Mouse (Mus musculus) neural tube, embryonic 14.5 days (tissue): Measurements from ENCODE around the gene Zfp184. TPM values are rescaled to one million over a fixed set of nuclear protein-coding genes. Genes with fewer than 3 reads are reported as not detected.

Source experiments
- ATAC-seq: fragments of 200-750 bp; cut with Nextera tagmentation; 2 replicates; pipeline ENCODE4 v1.8.0; 2017; ENCODE audit warnings: low read depth, mild to moderate bottlenecking, moderate TSS enrichment, moderate library complexity
- H3K27ac ChIP-seq: fragments of 300-500 bp; sonication (generic); 2 replicates; pipeline ENCODE4 v1.5.1; 2014; ENCODE audit warnings: low read depth, mild to moderate bottlenecking, control low read depth, low read length, moderate library complexity, mixed read lengths
- H3K27me3 ChIP-seq: fragments of 300-500 bp; sonication (generic); 2 replicates; pipeline ENCODE4 v1.6.1; 2014; ENCODE audit warnings: low read length; ENCODE audit not compliant: control insufficient read depth, insufficient read depth
- H3K36me3 ChIP-seq: fragments of 300-500 bp; sonication (generic); 2 replicates; pipeline ENCODE4 v1.6.1; 2014; ENCODE audit warnings: low read length, mixed read lengths; ENCODE audit not compliant: control insufficient read depth, insufficient read depth
- H3K4me1 ChIP-seq: fragments of 300-500 bp; sonication (generic); 2 replicates; pipeline ENCODE4 v1.6.1; 2014; ENCODE audit warnings: low read length; ENCODE audit not compliant: control insufficient read depth, insufficient read depth
- H3K4me2 ChIP-seq: fragments of 300-500 bp; sonication (generic); 2 replicates; pipeline ENCODE4 v1.6.1; 2014; ENCODE audit warnings: mild to moderate bottlenecking, low read depth, low read length, control low read depth
- H3K4me3 ChIP-seq: fragments of 300-500 bp; sonication (generic); 2 replicates; pipeline ENCODE4 v1.5.1; 2014; ENCODE audit warnings: low read depth, low read length, control low read depth, mixed read lengths
- H3K9ac ChIP-seq: fragments of 300-500 bp; sonication (generic); replicated peaks from 2 replicates; pipeline ENCODE4 v1.6.1; 2014; ENCODE audit warnings: low read depth, mild to moderate bottlenecking, control low read depth, low read length, mixed read lengths
- H3K9me3 ChIP-seq: fragments of 300-500 bp; sonication (generic); 2 replicates; pipeline ENCODE4 v1.6.1; 2016; ENCODE audit warnings: low read length; ENCODE audit not compliant: control insufficient read depth
- WGBS: fragments of 180-500 bp; shearing (Covaris S2); extraction: QIAGEN DNeasy Blood & Tissue Kit; methylation state at CpG from one replicate; pipeline ENCODE4 v1.1.7; 2014; 5-methylcytosine and 5-hydroxymethylcytosine counted together
- polyA plus RNA-seq: library from polyadenylated mRNA; unstranded; fragments of >200 nt; fragmentation: Nextera tagmentation; extraction: Ambion mirVana; gene quantifications from 2 replicates; pipeline ENCODE4 v1.2.1, GENCODE M21; 2014

The Zfp184 gene
- polyA plus RNA-seq, 1 experiment from 2014 or later = 16.4 TPM

GRCm38 (mm10) chr13:21999147-21999546 lies 54.3 kb downstream of the Zfp184 start:
- no peak for ATAC-seq
- Histone ChIP-seq H3K9ac (no peak overlapping the region), H3K27me3 (peaks cover 82% of the 10 kb centered on the region), H3K36me3 (no peaks in the 10 kb centered on the region), H3K9me3 (no peaks in the 10 kb centered on the region), H3K4me3 (no peak overlapping the region), H3K4me1 (no peaks in the 10 kb centered on the region), H3K4me2 (no peak overlapping the region), H3K27ac (no peak overlapping the region)
- 46% methylated on average over 4 of the region's 4 CpGs for WGBS

- ATAC-seq = no peak
- H3K27ac ChIP-seq = no peak overlapping the region
- H3K9ac ChIP-seq = no peak overlapping the region
- WGBS = 62% methylated on average over 2 of the region's 2 CpGs
- no peak overlapping the region for H3K4me3 ChIP-seq
- no peaks in the 10 kb centered on the region for H3K9me3 ChIP-seq
- no peaks in the 10 kb centered on the region for H3K36me3 ChIP-seq
- H3K4me1 ChIP-seq = peaks cover 8% of the 10 kb centered on the region; the same call in 1 of the 2 replicates
- H3K4me2 ChIP-seq = no peak overlapping the region
- peaks cover 87% of the 10 kb centered on the region for H3K27me3 ChIP-seq
Observed at GRCm38 (mm10) chr13:22001346-22001745, 56.5 kb downstream of the Zfp184 start.

- 26% methylated on average over 5 of the region's 5 CpGs for WGBS
- no peak for ATAC-seq
- Histone ChIP-seq H3K27ac (no peak overlapping the region), H3K4me2 (no peak overlapping the region), H3K27me3 (peaks cover 88% of the 10 kb centered on the region), H3K4me3 (no peak overlapping the region), H3K9ac (no peak overlapping the region), H3K4me1 (peaks cover 13% of the 10 kb centered on the region), H3K9me3 (no peaks in the 10 kb centered on the region), H3K36me3 (no peaks in the 10 kb centered on the region)
Observed at GRCm38 (mm10) chr13:22001823-22002222, 56.9 kb downstream of the Zfp184 start.

GRCm38 (mm10) chr13:22005605-22006333 lies 60.9 kb downstream of the Zfp184 start:
- 1% methylated on average over 45 of the region's 45 CpGs for WGBS
- H3K4me2 ChIP-seq = peak overlapping the region; percentile 55
- no peaks in the 10 kb centered on the region for H3K9me3 ChIP-seq
- H3K27ac ChIP-seq = no peak overlapping the region
- no peaks in the 10 kb centered on the region for H3K36me3 ChIP-seq
- H3K27me3 ChIP-seq = peaks cover 93% of the 10 kb centered on the region
- H3K4me3 ChIP-seq = peak overlapping the region; percentile 27
- H3K9ac ChIP-seq = peak overlapping the region; percentile 28; the same call in 1 of the 2 replicates
- ATAC-seq = peak; percentile 62; the same call in 1 of the 2 replicates
- H3K4me1 ChIP-seq = peaks cover 15% of the 10 kb centered on the region

GRCm38 (mm10) chr13:22006334-22007120 lies 61.6 kb downstream of the Zfp184 start:
- H3K4me2 ChIP-seq = peak overlapping the region; percentile 55
- H3K9me3 ChIP-seq = no peaks in the 10 kb centered on the region
- H3K36me3 ChIP-seq = no peaks in the 10 kb centered on the region
- H3K27ac ChIP-seq = no peak overlapping the region
- H3K9ac ChIP-seq = peak overlapping the region; percentile 28; the same call in 1 of the 2 replicates
- H3K4me3 ChIP-seq = peak overlapping the region; percentile 27
- H3K4me1 ChIP-seq = peaks cover 15% of the 10 kb centered on the region
- WGBS = under 1% methylated on average over 38 of the region's 38 CpGs
- peak; percentile 33; the same call in 1 of the 2 replicates for ATAC-seq
- peaks cover 90% of the 10 kb centered on the region for H3K27me3 ChIP-seq

- no peaks in the 10 kb centered on the region for H3K36me3 ChIP-seq
- H3K4me2 ChIP-seq = peak overlapping the region; percentile 55; the same call in 1 of the 2 replicates
- ATAC-seq = no peak
- peaks cover 15% of the 10 kb centered on the region for H3K4me1 ChIP-seq
- no peak overlapping the region for H3K4me3 ChIP-seq
- H3K27me3 ChIP-seq = peaks cover 88% of the 10 kb centered on the region
- H3K9me3 ChIP-seq = no peaks in the 10 kb centered on the region
- H3K27ac ChIP-seq = no peak overlapping the region
- H3K9ac ChIP-seq = no peak overlapping the region
- 4% methylated on average over 18 of the region's 18 CpGs for WGBS
Observed at GRCm38 (mm10) chr13:22007121-22007510, 62.2 kb downstream of the Zfp184 start.

GRCm38 (mm10) chr13:22007872-22008271 lies 63.0 kb downstream of the Zfp184 start:
- Histone ChIP-seq H3K4me3 (no peak overlapping the region), H3K36me3 (no peaks in the 10 kb centered on the region), H3K4me1 (peaks cover 15% of the 10 kb centered on the region), H3K27me3 (peaks cover 88% of the 10 kb centered on the region), H3K4me2 (no peak overlapping the region), H3K9ac (no peak overlapping the region), H3K9me3 (no peaks in the 10 kb centered on the region), H3K27ac (no peak overlapping the region)
- 55% methylated on average over 7 of the region's 7 CpGs for WGBS
- ATAC-seq = no peak

- Histone ChIP-seq H3K9me3 (no peaks in the 10 kb centered on the region), H3K27ac (no peak overlapping the region), H3K4me3 (no peak overlapping the region), H3K9ac (no peak overlapping the region), H3K27me3 (peaks cover 85% of the 10 kb centered on the region), H3K36me3 (no peaks in the 10 kb centered on the region), H3K4me2 (no peak overlapping the region), H3K4me1 (peaks cover 15% of the 10 kb centered on the region)
- 68% methylated on average over 3 of the region's 3 CpGs for WGBS
- no peak for ATAC-seq
Observed at GRCm38 (mm10) chr13:22008707-22009106, 63.8 kb downstream of the Zfp184 start.

- H3K4me3 ChIP-seq = no peak within 1 kb of the TSS
- no peaks in the 10 kb centered on the region for H3K36me3 ChIP-seq
- WGBS = 38% methylated on average over 6 of the region's 7 CpGs
- H3K4me1 ChIP-seq = peaks cover 15% of the 10 kb centered on the region
- no peaks in the 10 kb centered on the region for H3K9me3 ChIP-seq
- H3K27ac ChIP-seq = no peak within 1 kb of the TSS
- peaks cover 81% of the 10 kb centered on the region for H3K27me3 ChIP-seq
- no peak within 1 kb of the TSS for H3K4me2 ChIP-seq
- ATAC-seq = no peak
- no peak within 1 kb of the TSS for H3K9ac ChIP-seq
Observed at GRCm38 (mm10) chr13:22009642-22010041, 64.7 kb downstream of the Zfp184 start, which contains the start of gene Prss16. Gene Prss16 (minus strand): TSS chr13:22009742.
